Mouse (Mus musculus) lung, postnatal 10 days (tissue): ENCODE results near the gene Cilp.
"Not testable (repeated sequence)": the region's sequence is repeated elsewhere in the genome, so short reads cannot be mapped to it uniquely, and the experiment has no call there.

Experiments
- DNase-seq: peaks from one replicate; pipeline ENCODE4 v3.0.0; 2021

The Cilp gene

GRCm38 (mm10) chr9:65264959-65265358, at the start of gene Cilp:
TSS of gene Cilp (plus strand) at chr9:65265180.
- peak; percentile 43 for DNase-seq

- DNase-seq, result no peak
These were observed 49.4 kb upstream of the Cilp start for GRCm38 (mm10) chr9:65215494-65216126.

GRCm38 (mm10) chr9:65216972-65217371, 48.0 kb upstream of the Cilp start:
- no peak for DNase-seq

DNA sequence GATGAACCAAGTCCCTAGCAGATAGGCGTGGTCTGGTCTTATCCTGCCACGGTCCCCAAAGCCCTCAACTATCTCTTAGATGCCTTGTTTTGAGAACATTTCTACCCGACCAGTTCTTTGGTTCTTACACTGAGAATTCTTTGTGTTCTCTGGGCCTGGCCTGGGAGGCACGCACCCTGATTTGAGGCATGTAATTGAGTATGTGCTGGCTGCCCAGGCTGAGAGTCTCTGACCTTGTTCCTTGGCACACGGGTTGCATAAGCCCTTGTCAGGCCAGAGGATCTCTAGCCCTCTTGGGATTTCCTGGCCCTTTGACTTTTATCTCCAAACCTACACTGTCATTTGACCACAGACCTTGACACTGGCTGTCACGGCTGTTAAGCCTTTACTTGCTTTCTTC, 47.3 kb upstream of the Cilp start:
- no peak for DNase-seq

DNA sequence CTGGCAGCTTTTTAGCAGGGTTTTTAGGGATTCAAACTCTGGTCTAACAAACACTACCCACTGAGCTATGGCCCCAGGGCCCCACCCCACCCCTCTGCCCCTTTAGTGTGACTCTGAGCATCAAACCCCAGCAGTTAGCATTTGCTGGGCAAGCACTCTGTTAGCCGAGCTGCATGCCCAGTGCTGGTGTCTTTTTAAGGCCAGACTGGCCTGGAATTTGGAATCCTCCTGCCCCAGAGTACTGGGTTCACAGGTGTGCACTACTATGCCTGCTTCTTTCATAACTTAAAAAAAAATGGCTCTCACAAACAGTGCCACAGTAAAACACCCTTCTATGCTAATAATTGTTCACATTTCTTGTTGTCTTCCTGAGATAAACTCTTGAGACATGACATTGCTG, 46.1 kb upstream of the Cilp start:
- no peak for DNase-seq

- DNase-seq, result not testable (repeated sequence)
These were observed 44.6 kb upstream of the Cilp start for GRCm38 (mm10) chr9:65220398-65220797.

GRCm38 (mm10) chr9:65223927-65224326, 41.1 kb upstream of the Cilp start:
- DNase-seq, result no peak

- DNase-seq, result peak; percentile 68
These were observed 39.2 kb upstream of the Cilp start for GRCm38 (mm10) chr9:65225795-65226194.

GRCm38 (mm10) chr9:65230250-65230649, 34.7 kb upstream of the Cilp start:
- DNase-seq, result no peak

GRCm38 (mm10) chr9:65231284-65231683, 33.7 kb upstream of the Cilp start:
- DNase-seq, result no peak

GRCm38 (mm10) chr9:65233243-65233985, 31.6 kb upstream of the Cilp start:
- DNase-seq, result no peak

GRCm38 (mm10) chr9:65234734-65235133, 30.2 kb upstream of the Cilp start:
- DNase-seq, result no peak

GRCm38 (mm10) chr9:65235601-65236000, 29.4 kb upstream of the Cilp start:
- DNase-seq, result no peak

- peak; percentile 74 for DNase-seq
These were observed 27.4 kb upstream of the Cilp start for GRCm38 (mm10) chr9:65237616-65238015.

GRCm38 (mm10) chr9:65238191-65238760, 26.7 kb upstream of the Cilp start:
- DNase-seq, result peak; percentile 78

DNA sequence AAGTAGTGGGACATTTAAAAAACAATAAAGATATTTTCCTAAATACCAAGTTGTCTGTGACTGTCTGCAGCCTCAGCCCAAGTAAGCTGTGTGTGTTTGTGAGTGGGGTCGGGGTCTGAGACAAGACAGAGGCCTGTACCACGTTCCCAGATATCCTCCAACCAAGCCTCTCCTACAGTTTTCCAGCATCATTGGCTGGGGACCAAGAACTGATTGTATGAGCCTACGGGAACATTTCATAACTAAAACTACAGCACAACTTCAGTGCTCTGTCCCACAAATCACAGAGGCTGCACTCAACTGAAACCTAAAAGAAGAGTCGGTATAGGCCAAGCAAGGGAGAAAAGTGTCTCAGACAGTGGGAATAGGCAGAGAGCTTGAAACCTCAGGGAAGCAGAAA, 25.8 kb upstream of the Cilp start:
- no peak for DNase-seq

- DNase-seq, result no peak
These were observed 25.2 kb upstream of the Cilp start for GRCm38 (mm10) chr9:65239731-65240130.

DNA sequence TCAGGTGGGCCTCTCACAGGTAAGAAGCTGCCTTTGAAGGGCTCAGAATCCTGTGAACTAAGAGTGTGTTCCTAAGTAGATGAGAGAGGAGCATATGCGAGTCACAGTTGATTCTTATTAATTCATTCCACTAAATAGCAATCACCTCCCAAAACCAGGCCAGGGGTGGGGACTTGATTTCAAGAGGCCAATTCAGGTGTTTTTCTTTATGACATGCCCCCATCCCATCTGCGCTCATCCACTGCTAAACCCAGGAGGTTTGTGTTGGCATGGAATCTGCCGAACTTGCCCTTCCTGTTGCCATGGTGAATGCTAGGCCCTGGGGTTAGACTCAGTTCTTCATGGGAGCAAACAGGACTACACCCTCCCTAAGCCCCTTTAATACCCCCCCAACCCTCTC, 24.4 kb upstream of the Cilp start:
- DNase-seq, result no peak

DNA sequence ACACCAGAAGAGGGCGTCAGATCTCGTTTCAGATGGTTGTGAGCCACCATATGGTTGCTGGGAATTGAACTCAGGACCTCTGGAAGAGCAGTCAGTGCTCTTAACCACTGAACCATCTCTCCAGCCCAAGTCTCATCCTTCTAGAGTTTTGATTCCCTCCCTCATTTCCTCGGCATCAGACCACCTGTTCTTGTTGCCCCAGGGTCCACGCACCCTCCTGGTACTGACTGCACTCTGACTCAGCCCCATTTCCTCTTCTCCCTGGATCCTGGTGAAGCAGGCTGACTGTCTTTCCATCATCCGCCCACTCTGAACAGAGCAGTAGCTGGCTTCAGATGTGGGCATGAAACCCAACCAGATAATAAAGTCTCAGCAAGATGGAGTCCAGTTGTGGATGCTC, 23.0 kb upstream of the Cilp start:
- DNase-seq, result no peak

GRCm38 (mm10) chr9:65243249-65243648, 21.7 kb upstream of the Cilp start:
- DNase-seq, result peak; percentile 45

GRCm38 (mm10) chr9:65244036-65244806, 20.8 kb upstream of the Cilp start:
- DNase-seq, result no peak

DNA sequence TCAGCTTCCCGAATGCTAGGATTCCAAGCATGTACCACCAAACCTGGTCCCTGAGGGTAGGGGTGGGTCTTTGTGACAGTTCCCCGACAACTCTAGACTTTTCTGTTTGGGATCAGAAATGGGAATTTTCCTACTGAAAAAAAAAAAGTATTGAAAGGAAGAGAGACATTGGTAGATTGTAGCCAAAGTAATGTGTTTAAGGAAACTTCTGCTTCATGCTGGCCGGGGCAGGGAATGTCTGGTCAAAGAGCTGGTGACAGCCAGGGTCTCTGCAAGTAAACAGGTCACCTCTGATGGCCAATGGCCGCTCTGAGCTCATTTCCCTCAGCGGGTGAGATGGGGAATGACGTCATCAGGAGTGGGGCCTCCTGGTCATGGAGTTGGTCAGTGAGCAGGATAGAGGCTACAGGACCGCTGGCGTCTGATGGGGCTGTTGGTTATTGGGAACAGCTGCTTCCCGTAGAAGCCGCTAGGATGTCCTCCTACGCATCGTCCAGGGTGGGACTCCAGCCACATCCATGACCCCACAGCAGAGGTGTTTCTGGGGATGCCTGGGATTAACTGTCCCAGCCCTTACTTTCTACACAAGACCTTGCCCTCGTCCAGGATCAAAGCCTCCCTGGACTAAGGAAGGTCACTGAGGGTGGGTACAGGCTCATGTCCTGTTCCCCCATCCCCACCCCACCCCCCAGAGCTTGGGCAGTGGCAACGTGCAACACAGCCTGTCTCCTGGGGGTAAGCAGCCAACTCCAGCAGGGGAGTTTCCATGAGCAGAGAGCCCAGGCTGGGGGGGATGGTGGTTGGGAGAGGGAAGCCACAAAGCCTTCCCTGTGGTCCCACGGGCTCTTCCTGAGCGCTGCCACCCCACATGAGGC, 17.2 kb upstream of the Cilp start:
- DNase-seq, result peak; percentile 48

- peak; percentile 54 for DNase-seq
These were observed 16.6 kb upstream of the Cilp start for GRCm38 (mm10) chr9:65248377-65248690.
